Mouse (Mus musculus): ENCODE measurements around the gene Ankrd33b. TPM values are rescaled to one million over a fixed set of nuclear protein-coding genes. Genes with fewer than 3 reads are reported as not detected.
A peak's percentile ranks its signal among the peaks of the same experiment; 100 is the strongest.

Ankrd33b gene
- polyA plus RNA-seq, 1 experiment from 2014 or later: 0.64 TPM

DNA sequence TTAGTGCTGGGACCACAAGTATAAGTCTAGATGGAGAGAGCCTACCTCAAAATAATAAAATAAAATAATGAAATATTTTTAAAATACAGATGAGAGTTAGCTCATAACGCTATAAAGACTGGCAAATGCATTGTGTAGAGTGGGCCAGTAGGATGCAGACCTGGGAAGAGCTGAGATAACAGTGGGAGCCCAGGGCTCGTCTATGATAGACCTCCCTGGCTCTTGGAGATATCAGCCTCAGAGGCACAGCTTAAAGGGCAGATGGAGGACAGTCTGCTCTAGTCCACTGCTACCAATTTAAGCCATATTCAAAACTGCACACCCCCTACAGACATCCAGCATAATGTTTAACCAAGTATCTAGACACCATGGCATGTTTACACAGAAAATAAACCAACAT, 86.8 kb downstream of the Ankrd33b start:
- 40% methylated on average over 2 of the region's 2 CpGs for WGBS
- H3K4me1 ChIP-seq (replicated peaks; ENCODE audit: control insufficient read depth, insufficient read depth, low read length): peaks cover 13% of the 10 kb centered on the region
- H3K36me3 ChIP-seq (ENCODE audit: control insufficient read depth, insufficient read depth, low read length): no peaks in the 10 kb centered on the region
- no peaks in the 10 kb centered on the region for H3K9me3 ChIP-seq (ENCODE audit: control insufficient read depth, low read length)
- no peak overlapping the region for H3K4me2 ChIP-seq
- no peak overlapping the region for H3K4me3 ChIP-seq (ENCODE audit: low read depth, low read length)
- no peak for DNase-seq (ENCODE audit: low spot score)
- no peak overlapping the region for H3K27ac ChIP-seq (ENCODE audit: low read depth, low read length)
- no peaks in the 10 kb centered on the region for H3K27me3 ChIP-seq (replicated peaks; ENCODE audit: control insufficient read depth, insufficient read depth, low read length)
- H3K9ac ChIP-seq (ENCODE audit: low read depth, low read length): no peak overlapping the region
- ATAC-seq (replicated peaks; ENCODE audit: low FRiP score): peak; percentile 72

- Histone ChIP-seq H3K9me3 (ENCODE audit: control insufficient read depth, low read length) (no peaks in the 10 kb centered on the region), H3K9ac (ENCODE audit: low read depth, low read length) (no peak overlapping the region), H3K27me3 (replicated peaks; ENCODE audit: control insufficient read depth, insufficient read depth, low read length) (no peaks in the 10 kb centered on the region), H3K4me3 (ENCODE audit: low read depth, low read length) (no peak overlapping the region), H3K36me3 (ENCODE audit: control insufficient read depth, insufficient read depth, low read length) (no peaks in the 10 kb centered on the region), H3K4me2 (no peak overlapping the region), H3K4me1 (replicated peaks; ENCODE audit: control insufficient read depth, insufficient read depth, low read length) (peaks cover 13% of the 10 kb centered on the region), H3K27ac (ENCODE audit: low read depth, low read length) (no peak overlapping the region)
- ATAC-seq (replicated peaks; ENCODE audit: low FRiP score): no peak
- DNase-seq (ENCODE audit: low spot score): no peak
- 81% methylated on average over 5 of the region's 5 CpGs for WGBS
Observed at GRCm38 (mm10) chr15:31280059-31280458, 87.5 kb downstream of the Ankrd33b start.

- WGBS: 77% methylated on average over 6 of the region's 6 CpGs
- H3K27me3 ChIP-seq (replicated peaks; ENCODE audit: control insufficient read depth, insufficient read depth, low read length): no peaks in the 10 kb centered on the region
- DNase-seq (ENCODE audit: low spot score) (no peak), ATAC-seq (replicated peaks; ENCODE audit: low FRiP score) (no peak)
- H3K9me3 ChIP-seq (ENCODE audit: control insufficient read depth, low read length): no peaks in the 10 kb centered on the region
- peaks cover 13% of the 10 kb centered on the region for H3K4me1 ChIP-seq (replicated peaks; ENCODE audit: control insufficient read depth, insufficient read depth, low read length)
- H3K4me2 ChIP-seq: no peak overlapping the region
- no peaks in the 10 kb centered on the region for H3K36me3 ChIP-seq (ENCODE audit: control insufficient read depth, insufficient read depth, low read length)
- H3K4me3 ChIP-seq (ENCODE audit: low read depth, low read length): no peak overlapping the region
- H3K9ac ChIP-seq (ENCODE audit: low read depth, low read length): no peak overlapping the region
- no peak overlapping the region for H3K27ac ChIP-seq (ENCODE audit: low read depth, low read length)
Observed at GRCm38 (mm10) chr15:31279577-31280004, 87.9 kb downstream of the Ankrd33b start.

DNA sequence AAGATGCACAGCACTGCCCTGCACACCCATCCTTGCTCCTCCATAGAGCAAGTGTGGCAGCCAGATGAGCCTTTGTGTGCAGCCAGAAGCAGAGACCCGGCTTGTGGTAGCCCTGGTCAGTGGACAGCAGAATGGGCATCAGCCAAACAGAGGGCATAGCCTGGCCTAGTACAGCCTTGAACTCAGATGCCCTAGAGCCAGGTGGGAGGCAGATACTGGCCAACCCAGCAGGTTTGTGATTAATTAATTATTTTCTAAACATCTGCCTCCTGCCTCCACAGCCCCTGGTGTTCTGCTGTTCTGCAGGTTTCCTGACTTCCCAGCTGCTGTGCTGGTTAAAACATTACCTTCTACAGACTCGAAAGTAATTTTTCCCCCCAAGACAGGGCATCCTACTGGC, 88.4 kb downstream of the Ankrd33b start:
- peaks cover 13% of the 10 kb centered on the region for H3K4me1 ChIP-seq (replicated peaks; ENCODE audit: control insufficient read depth, insufficient read depth, low read length)
- no peaks in the 10 kb centered on the region for H3K36me3 ChIP-seq (ENCODE audit: control insufficient read depth, insufficient read depth, low read length)
- H3K4me3 ChIP-seq (ENCODE audit: low read depth, low read length): no peak overlapping the region
- H3K4me2 ChIP-seq: no peak overlapping the region
- no peak for ATAC-seq (replicated peaks; ENCODE audit: low FRiP score)
- H3K27ac ChIP-seq (ENCODE audit: low read depth, low read length): no peak overlapping the region
- no peak for DNase-seq (ENCODE audit: low spot score)
- H3K9me3 ChIP-seq (ENCODE audit: control insufficient read depth, low read length): no peaks in the 10 kb centered on the region
- no peak overlapping the region for H3K9ac ChIP-seq (ENCODE audit: low read depth, low read length)
- 79% methylated on average over 2 of the region's 2 CpGs for WGBS
- H3K27me3 ChIP-seq (replicated peaks; ENCODE audit: control insufficient read depth, insufficient read depth, low read length): no peaks in the 10 kb centered on the region

GRCm38 (mm10) chr15:31278090-31278489, 89.4 kb downstream of the Ankrd33b start:
- Histone ChIP-seq H3K4me2 (no peak overlapping the region), H3K9ac (ENCODE audit: low read depth, low read length) (no peak overlapping the region), H3K36me3 (ENCODE audit: control insufficient read depth, insufficient read depth, low read length) (peaks cover 2% of the 10 kb centered on the region; the same call in 1 of the 2 replicates), H3K4me1 (replicated peaks; ENCODE audit: control insufficient read depth, insufficient read depth, low read length) (peaks cover 15% of the 10 kb centered on the region), H3K27me3 (replicated peaks; ENCODE audit: control insufficient read depth, insufficient read depth, low read length) (no peaks in the 10 kb centered on the region), H3K9me3 (ENCODE audit: control insufficient read depth, low read length) (no peaks in the 10 kb centered on the region), H3K4me3 (ENCODE audit: low read depth, low read length) (no peak overlapping the region), H3K27ac (ENCODE audit: low read depth, low read length) (no peak overlapping the region)
- WGBS: 81% methylated on average over 4 of the region's 4 CpGs
- ATAC-seq (replicated peaks; ENCODE audit: low FRiP score) (no peak), DNase-seq (ENCODE audit: low spot score) (no peak)

GRCm38 (mm10) chr15:31273509-31273908, 94.0 kb downstream of the Ankrd33b start:
- Histone ChIP-seq H3K27me3 (replicated peaks; ENCODE audit: control insufficient read depth, insufficient read depth, low read length) (no peaks in the 10 kb centered on the region), H3K4me2 (no peak overlapping the region), H3K27ac (ENCODE audit: low read depth, low read length) (no peak overlapping the region), H3K9me3 (ENCODE audit: control insufficient read depth, low read length) (no peaks in the 10 kb centered on the region), H3K36me3 (ENCODE audit: control insufficient read depth, insufficient read depth, low read length) (peaks cover 2% of the 10 kb centered on the region; the same call in 1 of the 2 replicates), H3K9ac (ENCODE audit: low read depth, low read length) (no peak overlapping the region), H3K4me3 (ENCODE audit: low read depth, low read length) (no peak overlapping the region), H3K4me1 (replicated peaks; ENCODE audit: control insufficient read depth, insufficient read depth, low read length) (peaks cover 3% of the 10 kb centered on the region; the same call in 1 of the 2 replicates)
- DNase-seq (ENCODE audit: low spot score): no peak
- WGBS: 39% methylated on average over 10 of the region's 10 CpGs
- peak; percentile 51 for ATAC-seq (replicated peaks; ENCODE audit: low FRiP score)

DNA sequence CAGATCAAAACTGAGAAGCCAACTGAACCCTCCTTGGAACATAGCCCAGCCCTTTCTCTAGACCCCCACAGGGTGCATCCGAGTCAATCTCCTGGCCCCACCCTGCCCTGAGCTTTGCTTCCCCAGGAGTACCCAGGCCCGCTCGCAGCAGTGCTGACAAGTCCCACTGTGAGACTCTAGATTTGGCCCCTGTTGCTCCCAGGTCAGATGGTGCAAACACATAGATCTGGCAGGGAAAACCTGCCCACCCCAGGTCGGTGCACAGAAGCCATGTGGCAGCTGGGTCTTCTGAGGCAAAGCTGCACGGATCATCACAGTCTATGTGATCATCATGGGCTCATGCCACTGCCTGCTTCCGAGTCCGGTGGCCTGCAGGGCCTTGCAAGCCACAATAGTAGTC, 94.8 kb downstream of the Ankrd33b start:
- 82% methylated on average over 7 of the region's 7 CpGs for WGBS
- ATAC-seq (replicated peaks; ENCODE audit: low FRiP score): no peak
- H3K4me2 ChIP-seq: no peak overlapping the region
- H3K4me1 ChIP-seq (replicated peaks; ENCODE audit: control insufficient read depth, insufficient read depth, low read length): peaks cover 3% of the 10 kb centered on the region; the same call in 1 of the 2 replicates
- H3K9me3 ChIP-seq (ENCODE audit: control insufficient read depth, low read length): no peaks in the 10 kb centered on the region
- H3K9ac ChIP-seq (ENCODE audit: low read depth, low read length): no peak overlapping the region
- H3K27ac ChIP-seq (ENCODE audit: low read depth, low read length): no peak overlapping the region
- H3K36me3 ChIP-seq (ENCODE audit: control insufficient read depth, insufficient read depth, low read length): peaks cover 2% of the 10 kb centered on the region; the same call in 1 of the 2 replicates
- H3K27me3 ChIP-seq (replicated peaks; ENCODE audit: control insufficient read depth, insufficient read depth, low read length): no peaks in the 10 kb centered on the region
- no peak for DNase-seq (ENCODE audit: low spot score)
- no peak overlapping the region for H3K4me3 ChIP-seq (ENCODE audit: low read depth, low read length)

DNA sequence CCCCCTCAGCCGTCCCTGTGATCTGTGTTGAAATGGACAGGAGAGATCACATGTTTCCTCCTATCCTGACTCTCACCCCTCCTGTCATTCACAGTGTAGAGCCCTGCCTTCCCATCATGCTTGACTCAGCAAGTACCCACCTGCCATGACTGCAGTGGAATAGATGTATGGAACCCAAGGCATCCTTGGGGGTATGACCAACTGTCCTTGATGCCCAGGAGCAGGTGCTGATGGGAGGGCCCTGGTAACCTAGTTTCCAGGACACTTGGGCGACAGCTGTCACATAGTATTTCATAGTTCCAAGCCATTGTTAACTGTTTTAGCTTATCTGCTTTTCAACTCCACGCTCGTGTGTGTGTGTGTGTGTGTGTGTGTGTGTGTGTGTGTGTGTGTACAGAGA, 98.0 kb downstream of the Ankrd33b start:
- Histone ChIP-seq H3K9ac (ENCODE audit: low read depth, low read length) (no peak overlapping the region), H3K27ac (ENCODE audit: low read depth, low read length) (no peak overlapping the region), H3K4me1 (replicated peaks; ENCODE audit: control insufficient read depth, insufficient read depth, low read length) (peaks cover 3% of the 10 kb centered on the region; the same call in 1 of the 2 replicates), H3K36me3 (ENCODE audit: control insufficient read depth, insufficient read depth, low read length) (peaks cover 2% of the 10 kb centered on the region; the same call in 1 of the 2 replicates), H3K4me2 (no peak overlapping the region), H3K9me3 (ENCODE audit: control insufficient read depth, low read length) (no peaks in the 10 kb centered on the region), H3K4me3 (ENCODE audit: low read depth, low read length) (no peak overlapping the region), H3K27me3 (replicated peaks; ENCODE audit: control insufficient read depth, insufficient read depth, low read length) (no peaks in the 10 kb centered on the region)
- 61% methylated on average over 4 of the region's 4 CpGs for WGBS
- DNase-seq (ENCODE audit: low spot score): no peak
- no peak for ATAC-seq (replicated peaks; ENCODE audit: low FRiP score)

- Histone ChIP-seq H3K27ac (ENCODE audit: low read depth, low read length) (no peak overlapping the region), H3K27me3 (replicated peaks; ENCODE audit: control insufficient read depth, insufficient read depth, low read length) (no peaks in the 10 kb centered on the region), H3K9me3 (ENCODE audit: control insufficient read depth, low read length) (no peaks in the 10 kb centered on the region), H3K4me1 (replicated peaks; ENCODE audit: control insufficient read depth, insufficient read depth, low read length) (no peaks in the 10 kb centered on the region; the same call in 1 of the 2 replicates), H3K9ac (ENCODE audit: low read depth, low read length) (no peak overlapping the region), H3K4me3 (ENCODE audit: low read depth, low read length) (no peak overlapping the region), H3K36me3 (ENCODE audit: control insufficient read depth, insufficient read depth, low read length) (no peaks in the 10 kb centered on the region; the same call in 1 of the 2 replicates), H3K4me2 (no peak overlapping the region)
- ATAC-seq (replicated peaks; ENCODE audit: low FRiP score) (no peak), DNase-seq (ENCODE audit: low spot score) (no peak)
- WGBS: 74% methylated on average over 6 of the region's 6 CpGs
Observed at GRCm38 (mm10) chr15:31268148-31268547, 99.4 kb downstream of the Ankrd33b start.
